Mouse (Mus musculus): ENCODE measurements at regions not wholly inside any gene's neighbourhood (a gene's known extent, or its start where the extent isn't known, plus 50 kb on each side); places are given as distances from the start of the nearest gene placed in this dataset.

- DNase-seq (ENCODE audit: low spot score), result no peak
- no peak for TF ChIP-seq CTCF (IDR thresholded peaks at IDR 0.05; ENCODE audit: low read depth)
- no peaks in the 10 kb centered on the region for H3K27me3 ChIP-seq (ENCODE audit: insufficient read depth, low read length)
Measured at GRCm38 (mm10) chr19:48117646-48118045, 88.2 kb upstream of the Sorcs3 start.

GRCm38 (mm10) chr19:48122281-48122680 is 83.5 kb upstream of the Sorcs3 start:
- no peak for TF ChIP-seq CTCF (IDR thresholded peaks at IDR 0.05; ENCODE audit: low read depth)
- Histone ChIP-seq H3K4me3 (ENCODE audit: low read length) (no peak overlapping the region), H3K4me1 (ENCODE audit: insufficient read depth, low read length) (no peaks in the 10 kb centered on the region), H3K36me3 (ENCODE audit: insufficient read depth, low read length) (no peaks in the 10 kb centered on the region), H3K27me3 (ENCODE audit: insufficient read depth, low read length) (no peaks in the 10 kb centered on the region), H3K9ac (replicated peaks; ENCODE audit: low read length) (no peak overlapping the region), H3K9me3 (ENCODE audit: low read length) (no peaks in the 10 kb centered on the region), H3K4me2 (ENCODE audit: low read depth, low read length) (no peak overlapping the region), H3K27ac (no peak overlapping the region)
- DNase-seq (ENCODE audit: low spot score) (no peak), ATAC-seq (no peak)
- 85% methylated on average over 11 of the region's 11 CpGs for WGBS

More at GRCm38 (mm10) chr19:48117646-48118045, 88.2 kb upstream of the Sorcs3 start:
- H3K36me3 ChIP-seq (ENCODE audit: insufficient read depth, low read length), result no peaks in the 10 kb centered on the region
- no peak overlapping the region for H3K9ac ChIP-seq (replicated peaks; ENCODE audit: low read length)
- no peaks in the 10 kb centered on the region for H3K4me1 ChIP-seq (ENCODE audit: insufficient read depth, low read length)
- H3K9me3 ChIP-seq (ENCODE audit: low read length), result no peaks in the 10 kb centered on the region
- H3K27ac ChIP-seq, result no peak overlapping the region
- 46% methylated on average over 4 of the region's 4 CpGs for WGBS
- H3K4me2 ChIP-seq (ENCODE audit: low read depth, low read length), result no peak overlapping the region
- no peak overlapping the region for H3K4me3 ChIP-seq (ENCODE audit: low read length)
- ATAC-seq, result no peak

DNA sequence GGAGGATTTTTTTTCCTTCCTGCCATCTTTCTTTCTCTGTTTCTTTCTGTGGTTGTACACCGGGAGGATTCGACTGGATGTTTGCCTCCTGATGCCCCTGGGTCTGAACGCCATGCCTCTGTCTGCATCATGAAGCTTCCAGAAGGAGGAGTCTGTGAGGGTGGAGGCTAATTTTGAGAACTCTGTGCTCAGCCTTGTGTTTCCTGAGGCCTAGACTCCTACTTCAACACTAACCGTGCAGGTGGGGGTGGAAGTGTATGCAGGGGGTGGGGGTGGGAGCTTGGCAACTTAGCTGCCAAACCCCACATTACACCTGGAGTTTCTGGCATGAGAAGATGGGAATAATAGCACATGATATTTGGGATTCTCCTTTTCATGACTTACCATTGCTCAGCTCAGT is 82.0 kb upstream of the Sorcs3 start:
- Histone ChIP-seq H3K9ac (replicated peaks; ENCODE audit: low read length) (no peak overlapping the region), H3K27ac (no peak overlapping the region), H3K36me3 (ENCODE audit: insufficient read depth, low read length) (no peaks in the 10 kb centered on the region), H3K4me3 (ENCODE audit: low read length) (no peak overlapping the region), H3K9me3 (ENCODE audit: low read length) (no peaks in the 10 kb centered on the region), H3K4me1 (ENCODE audit: insufficient read depth, low read length) (no peaks in the 10 kb centered on the region), H3K4me2 (ENCODE audit: low read depth, low read length) (no peak overlapping the region), H3K27me3 (ENCODE audit: insufficient read depth, low read length) (no peaks in the 10 kb centered on the region)
- ATAC-seq, result no peak
- DNase-seq (ENCODE audit: low spot score), result no peak
- WGBS, result 74% methylated on average over 4 of the region's 4 CpGs
- TF ChIP-seq CTCF (IDR thresholded peaks at IDR 0.05; ENCODE audit: low read depth), result no peak

DNA sequence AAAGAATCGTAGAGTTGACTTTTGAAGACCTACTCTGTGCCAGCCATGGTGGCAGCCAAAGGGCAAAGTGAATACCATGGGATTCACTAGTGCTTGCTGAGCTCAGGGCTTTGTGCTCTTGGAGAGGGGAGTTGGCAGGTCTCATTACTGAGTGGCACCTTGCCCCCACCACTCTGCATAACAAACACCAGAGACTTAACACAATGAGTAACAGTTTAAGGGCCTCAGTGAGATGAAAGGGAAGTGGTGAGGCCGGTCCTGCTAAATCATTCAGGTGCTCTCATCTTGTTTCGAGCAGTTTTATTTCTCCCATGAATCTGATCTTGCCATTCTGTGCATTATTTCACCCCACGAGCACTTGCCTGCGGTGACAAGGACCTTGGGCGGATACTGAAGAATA is 80.1 kb upstream of the Sorcs3 start:
- Histone ChIP-seq H3K9ac (replicated peaks; ENCODE audit: low read length) (no peak overlapping the region), H3K4me3 (ENCODE audit: low read length) (no peak overlapping the region), H3K4me2 (ENCODE audit: low read depth, low read length) (no peak overlapping the region), H3K36me3 (ENCODE audit: insufficient read depth, low read length) (no peaks in the 10 kb centered on the region), H3K27ac (no peak overlapping the region), H3K9me3 (ENCODE audit: low read length) (no peaks in the 10 kb centered on the region), H3K4me1 (ENCODE audit: insufficient read depth, low read length) (no peaks in the 10 kb centered on the region), H3K27me3 (ENCODE audit: insufficient read depth, low read length) (no peaks in the 10 kb centered on the region)
- no peak for TF ChIP-seq CTCF (IDR thresholded peaks at IDR 0.05; ENCODE audit: low read depth)
- DNase-seq (ENCODE audit: low spot score) (no peak), ATAC-seq (no peak)
- WGBS, result 88% methylated on average over 6 of the region's 6 CpGs

DNA sequence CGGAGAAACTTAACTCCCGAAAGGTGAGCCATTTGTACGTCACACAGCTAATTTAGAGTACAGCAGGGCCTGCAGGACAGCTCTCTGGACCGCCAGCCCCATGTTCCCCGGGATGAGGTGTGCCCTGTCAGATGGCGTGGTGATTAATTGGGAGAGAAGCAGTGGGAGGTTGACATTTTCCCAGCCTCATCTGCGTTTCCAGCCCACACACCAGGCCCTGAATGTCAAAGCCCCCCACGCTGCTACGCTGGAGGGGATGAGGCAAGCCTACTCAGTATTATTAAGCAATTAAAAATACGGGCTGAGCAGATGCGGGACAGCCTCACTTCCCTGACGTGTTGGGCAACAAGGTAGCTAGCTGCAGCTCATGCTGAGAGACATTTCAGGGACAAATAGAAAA is 77.7 kb upstream of the Sorcs3 start:
- H3K9ac ChIP-seq (replicated peaks; ENCODE audit: low read length), result no peak overlapping the region
- 39% methylated on average over 12 of the region's 12 CpGs for WGBS
- H3K9me3 ChIP-seq (ENCODE audit: low read length), result no peaks in the 10 kb centered on the region
- DNase-seq (ENCODE audit: low spot score), result no peak
- no peak overlapping the region for H3K4me3 ChIP-seq (ENCODE audit: low read length)
- H3K36me3 ChIP-seq (ENCODE audit: insufficient read depth, low read length), result no peaks in the 10 kb centered on the region
- no peaks in the 10 kb centered on the region for H3K4me1 ChIP-seq (ENCODE audit: insufficient read depth, low read length)
- H3K4me2 ChIP-seq (ENCODE audit: low read depth, low read length), result no peak overlapping the region
- TF ChIP-seq CTCF (IDR thresholded peaks at IDR 0.05; ENCODE audit: low read depth), result no peak
- no peak for ATAC-seq
- H3K27me3 ChIP-seq (ENCODE audit: insufficient read depth, low read length), result no peaks in the 10 kb centered on the region
- no peak overlapping the region for H3K27ac ChIP-seq

GRCm38 (mm10) chr19:48136231-48136630 is 69.6 kb upstream of the Sorcs3 start:
- no peaks in the 10 kb centered on the region for H3K4me1 ChIP-seq (ENCODE audit: insufficient read depth, low read length)
- no peak overlapping the region for H3K9ac ChIP-seq (replicated peaks; ENCODE audit: low read length)
- WGBS, result 83% methylated on average over 8 of the region's 8 CpGs
- TF ChIP-seq CTCF (IDR thresholded peaks at IDR 0.05; ENCODE audit: low read depth), result no peak
- no peak overlapping the region for H3K4me3 ChIP-seq (ENCODE audit: low read length)
- H3K27ac ChIP-seq, result no peak overlapping the region
- DNase-seq (ENCODE audit: low spot score), result no peak
- H3K36me3 ChIP-seq (ENCODE audit: insufficient read depth, low read length), result no peaks in the 10 kb centered on the region
- no peaks in the 10 kb centered on the region for H3K9me3 ChIP-seq (ENCODE audit: low read length)
- ATAC-seq, result no peak
- H3K4me2 ChIP-seq (ENCODE audit: low read depth, low read length), result no peak overlapping the region
- H3K27me3 ChIP-seq (ENCODE audit: insufficient read depth, low read length), result no peaks in the 10 kb centered on the region

DNA sequence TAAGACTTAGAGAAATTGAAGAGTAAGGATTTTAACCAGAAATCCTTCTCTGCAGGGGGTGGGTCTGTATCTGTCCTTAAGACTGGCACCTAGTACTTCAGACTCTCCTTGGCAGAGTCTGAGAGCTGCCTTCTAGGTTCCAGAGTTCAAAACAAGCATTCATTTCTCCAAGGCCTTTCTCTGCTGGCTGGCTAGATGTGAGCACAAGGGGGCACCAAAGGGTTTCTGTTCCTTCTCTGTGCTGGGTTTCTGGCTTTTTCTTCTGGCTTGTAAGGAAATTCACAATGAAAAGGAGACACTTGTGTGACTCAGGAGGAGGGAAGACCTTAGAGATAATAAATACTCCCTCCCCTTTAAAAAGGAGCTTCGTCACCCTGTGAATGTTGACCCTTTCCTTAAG is 61.7 kb upstream of the Sorcs3 start:
- DNase-seq (ENCODE audit: low spot score) (peak; percentile 87), ATAC-seq (0 out of 2 replicates have a peak, but pooled peaks have one; percentile 27)
- peak; percentile 83 for TF ChIP-seq CTCF (IDR thresholded peaks at IDR 0.05; ENCODE audit: low read depth)
- no peak overlapping the region for H3K27ac ChIP-seq
- H3K4me3 ChIP-seq (ENCODE audit: low read length), result no peak overlapping the region
- no peaks in the 10 kb centered on the region for H3K9me3 ChIP-seq (ENCODE audit: low read length)
- no peaks in the 10 kb centered on the region for H3K4me1 ChIP-seq (ENCODE audit: insufficient read depth, low read length)
- no peaks in the 10 kb centered on the region for H3K36me3 ChIP-seq (ENCODE audit: insufficient read depth, low read length)
- no peak overlapping the region for H3K4me2 ChIP-seq (ENCODE audit: low read depth, low read length)
- H3K27me3 ChIP-seq (ENCODE audit: insufficient read depth, low read length), result no peaks in the 10 kb centered on the region
- WGBS, result 3% methylated on average over 1 of the region's 1 CpGs
- no peak overlapping the region for H3K9ac ChIP-seq (replicated peaks; ENCODE audit: low read length)

Measured in hindbrain, postnatal 0 days (tissue).